Mouse (Mus musculus) bone marrow macrophage, adult 2 months (primary cell): ENCODE data around the gene Hoga1. TPM values are rescaled to one million over a fixed set of nuclear protein-coding genes. Genes with fewer than 3 reads are reported as not detected.

ENCODE experiments used
- H3K27ac ChIP-seq: 2 replicates; pipeline ENCODE4 v1.5.1; 2012; ENCODE audit warnings: low read depth, low read length; ENCODE audit not compliant: insufficient read depth
- H3K4me1 ChIP-seq: 2 replicates; pipeline ENCODE4 v1.6.1; 2012; ENCODE audit warnings: low read length; ENCODE audit not compliant: control insufficient read depth, insufficient read depth
- H3K4me3 ChIP-seq: 2 replicates; pipeline ENCODE4 v1.5.1; 2012; ENCODE audit warnings: mild to moderate bottlenecking, low read length, moderate library complexity; ENCODE audit not compliant: insufficient read depth
- CTCF ChIP-seq: IDR thresholded peaks from 2 replicates; pipeline ENCODE4 v1.5.1; 2012; ENCODE audit warnings: low read depth, mild to moderate bottlenecking, low read length, moderate library complexity
- POLR2A ChIP-seq: IDR thresholded peaks from 2 replicates; pipeline ENCODE4 v1.6.1; 2012; ENCODE audit warnings: mild to moderate bottlenecking, low read depth, low read length, borderline replicate concordance
- polyA plus RNA-seq: library from polyadenylated mRNA; stranded (reverse); fragments of >200 nt; gene quantifications from 2 replicates; pipeline ENCODE4 v1.2.4, GENCODE M21; 2012; ENCODE audit not compliant: missing spikeins, insufficient read depth, insufficient read length

Hoga1 gene
- polyA plus RNA-seq, 1 experiment = 2.3 TPM

GRCm38 (mm10) chr19:42115783-42116335 is 70.4 kb downstream of the Hoga1 start:
- no peak overlapping the region for H3K4me3 ChIP-seq
- H3K4me1 ChIP-seq = no peaks in the 10 kb centered on the region
- no peak for TF ChIP-seq POLR2A
- no peak for TF ChIP-seq CTCF
- H3K27ac ChIP-seq = no peak overlapping the region

GRCm38 (mm10) chr19:42118142-42118541 is 72.7 kb downstream of the Hoga1 start:
- Histone ChIP-seq H3K27ac (no peak overlapping the region), H3K4me3 (no peak overlapping the region), H3K4me1 (no peaks in the 10 kb centered on the region)
- TF ChIP-seq CTCF = no peak

- TF ChIP-seq CTCF = no peak
- TF ChIP-seq POLR2A = no peak
- no peak overlapping the region for H3K27ac ChIP-seq
- no peak overlapping the region for H3K4me3 ChIP-seq
- no peaks in the 10 kb centered on the region for H3K4me1 ChIP-seq
Measured at GRCm38 (mm10) chr19:42118596-42118995, 73.2 kb downstream of the Hoga1 start.

- H3K27ac ChIP-seq = no peak overlapping the region
- no peaks in the 10 kb centered on the region for H3K4me1 ChIP-seq
- TF ChIP-seq CTCF (no peak), POLR2A (no peak)
- no peak overlapping the region for H3K4me3 ChIP-seq
Measured at GRCm38 (mm10) chr19:42120451-42120850, 75.0 kb downstream of the Hoga1 start.

Other genes starting within 250 kb of the Hoga1 start
- 67.7 and 73.9 TPM in 2 replicates for gene Arhgap19, start 243.6 kb upstream of the Hoga1 start, polyA plus RNA-seq
- gene Frat1, start 215.6 kb upstream of the Hoga1 start, polyA plus RNA-seq = 6.3 and 7.7 TPM in 2 replicates
- gene Frat2, start 197.5 kb upstream of the Hoga1 start, polyA plus RNA-seq = 4.4 and 4.5 TPM in 2 replicates
- gene Rrp12, start 149.4 kb upstream of the Hoga1 start, polyA plus RNA-seq = 2.1 TPM in 2 replicates
- 256 and 259 TPM in 2 replicates for gene Pgam1, start 133.7 kb upstream of the Hoga1 start, polyA plus RNA-seq
- gene Exosc1, start 112.2 kb upstream of the Hoga1 start, polyA plus RNA-seq = 17.8 and 19.0 TPM in 2 replicates
- gene Zdhhc16, start 112.1 kb upstream of the Hoga1 start, polyA plus RNA-seq = 43.9 and 44.3 TPM in 2 replicates
- gene Mms19, start 64.5 kb upstream of the Hoga1 start, polyA plus RNA-seq = 43.7 and 57.0 TPM in 2 replicates
- 44.1 and 46.7 TPM in 2 replicates for gene Ubtd1, start 63.8 kb upstream of the Hoga1 start, polyA plus RNA-seq
- gene Ankrd2, start 9.6 kb upstream of the Hoga1 start, polyA plus RNA-seq = not detected in 2 replicates
- gene 4933411K16Rik, start 6.6 kb downstream of the Hoga1 start, polyA plus RNA-seq = 0.54 TPM in 1 of 2 replicates, not detected in the other
- 1.3 and 1.4 TPM in 2 replicates for gene Morn4, start 40.7 kb downstream of the Hoga1 start, polyA plus RNA-seq
- 42.6 and 44.6 TPM in 2 replicates for gene Pi4k2a, start 44.9 kb downstream of the Hoga1 start, polyA plus RNA-seq
- 16.9 and 21.3 TPM in 2 replicates for gene Avpi1, start 83.4 kb downstream of the Hoga1 start, polyA plus RNA-seq
- 32.4 TPM in 2 replicates for gene Marveld1, start 101.8 kb downstream of the Hoga1 start, polyA plus RNA-seq
- 30.7 and 32.3 TPM in 2 replicates for gene Zfyve27, start 118.3 kb downstream of the Hoga1 start, polyA plus RNA-seq
- gene Sfrp5, start 156.6 kb downstream of the Hoga1 start, polyA plus RNA-seq = not detected in 2 replicates
- not detected in 2 replicates for gene Golga7b, start 202.0 kb downstream of the Hoga1 start, polyA plus RNA-seq